Mouse (Mus musculus): ENCODE measurements at regions not wholly inside any gene's neighbourhood (a gene's known extent, or its start where the extent isn't known, plus 50 kb on each side); places are given as distances from the start of the nearest gene placed in this dataset.
"Not testable (repeated sequence)": the region's sequence is repeated elsewhere in the genome, so short reads cannot be mapped to it uniquely, and the experiment has no call there.

GRCm38 (mm10) chr5:26573446-26573845, 243.6 kb upstream of the Dpp6 start:
- no peak for DNase-seq

DNA sequence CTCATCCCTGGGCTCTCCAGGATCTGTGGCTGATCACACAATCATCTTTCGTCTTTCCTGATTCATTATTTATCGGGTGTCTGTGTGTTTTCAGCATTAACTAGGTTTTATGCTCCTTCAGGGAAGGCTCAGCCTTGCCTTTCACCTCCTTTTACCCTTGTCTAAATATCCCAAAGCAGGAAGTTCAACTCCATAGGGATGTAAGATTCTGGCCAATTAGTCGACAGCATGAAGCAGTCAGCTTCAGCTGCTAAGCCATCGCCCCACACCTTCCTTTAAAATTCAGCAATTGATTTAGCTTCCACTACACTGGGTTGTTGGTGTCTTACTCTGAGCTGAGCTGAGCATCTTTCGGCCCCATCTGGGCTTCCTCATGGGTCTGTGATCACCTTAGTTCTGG, 230.9 kb upstream of the Dpp6 start:
- DNase-seq = no peak

GRCm38 (mm10) chr5:26590886-26591285, 226.1 kb upstream of the Dpp6 start:
- DNase-seq = no peak

DNA sequence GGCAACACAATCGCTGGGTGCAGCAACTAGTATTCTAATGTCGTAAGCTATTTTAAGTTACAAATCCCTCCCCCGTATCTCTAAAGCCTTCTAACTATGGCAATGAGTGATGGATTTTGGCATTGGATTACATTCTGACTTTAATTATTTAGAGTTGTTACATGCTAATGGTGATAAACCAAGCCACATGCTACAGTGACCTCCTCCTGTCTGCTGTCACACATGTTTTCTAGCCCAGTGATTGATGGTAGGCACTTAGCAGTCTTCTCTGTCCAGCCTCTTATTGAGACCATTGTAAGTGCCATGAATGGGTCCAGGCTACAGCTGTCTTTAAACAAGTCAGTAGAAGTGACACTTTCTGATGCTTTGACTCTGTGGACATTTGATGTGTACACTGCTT, 224.7 kb upstream of the Dpp6 start:
- DNase-seq = no peak

GRCm38 (mm10) chr5:26597991-26598390, 219.0 kb upstream of the Dpp6 start:
- DNase-seq = no peak

DNA sequence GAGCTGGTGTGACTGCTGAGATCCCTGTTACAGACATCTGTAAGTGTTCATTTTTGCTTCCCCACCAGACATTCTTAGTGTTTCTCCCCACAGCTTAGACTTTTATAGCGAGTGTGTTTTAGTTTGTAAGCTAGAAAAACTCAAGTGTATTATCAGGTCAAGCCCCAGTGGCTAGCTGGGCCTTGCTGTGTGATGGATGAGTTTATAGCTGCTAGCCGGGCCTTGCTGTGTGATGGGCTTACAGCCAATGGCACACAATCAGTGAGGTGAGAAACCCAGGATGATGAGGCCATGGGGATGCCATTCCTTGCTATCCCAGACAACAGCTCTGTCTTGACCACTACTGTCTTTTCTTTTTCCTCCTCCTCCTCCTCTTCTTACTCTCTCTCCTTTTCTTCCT, 197.7 kb upstream of the Dpp6 start:
- DNase-seq = no peak

DNA sequence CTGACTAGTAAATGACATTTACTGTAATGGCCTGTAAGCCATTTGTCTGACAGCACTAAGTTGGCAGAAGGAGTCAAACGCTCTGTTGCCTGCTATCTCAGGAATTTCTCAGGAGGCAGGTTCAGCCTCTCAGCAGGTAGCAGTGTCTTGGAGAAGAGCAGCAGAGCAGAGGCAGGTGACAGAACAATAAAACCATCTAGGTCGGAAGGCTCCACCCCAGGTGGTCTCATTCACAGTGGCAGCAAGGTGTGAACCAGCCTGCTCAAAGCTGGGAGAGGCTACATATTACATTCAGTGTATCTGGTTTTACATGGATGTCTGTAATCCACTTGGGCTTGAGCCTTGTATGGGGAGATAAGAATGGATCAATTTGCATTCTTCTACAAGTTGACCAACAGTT, 194.9 kb upstream of the Dpp6 start:
- no peak for DNase-seq

- DNase-seq = no peak
Observed at GRCm38 (mm10) chr5:26671478-26671877, 145.5 kb upstream of the Dpp6 start.

GRCm38 (mm10) chr5:26689775-26690174, 127.2 kb upstream of the Dpp6 start:
- DNase-seq = no peak

GRCm38 (mm10) chr5:26691121-26691520, 125.9 kb upstream of the Dpp6 start:
- DNase-seq = no peak

- no peak for DNase-seq
Observed at GRCm38 (mm10) chr5:26692013-26692412, 125.0 kb upstream of the Dpp6 start.

GRCm38 (mm10) chr5:26703621-26704020, 113.4 kb upstream of the Dpp6 start:
- DNase-seq = not testable (repeated sequence)

DNA sequence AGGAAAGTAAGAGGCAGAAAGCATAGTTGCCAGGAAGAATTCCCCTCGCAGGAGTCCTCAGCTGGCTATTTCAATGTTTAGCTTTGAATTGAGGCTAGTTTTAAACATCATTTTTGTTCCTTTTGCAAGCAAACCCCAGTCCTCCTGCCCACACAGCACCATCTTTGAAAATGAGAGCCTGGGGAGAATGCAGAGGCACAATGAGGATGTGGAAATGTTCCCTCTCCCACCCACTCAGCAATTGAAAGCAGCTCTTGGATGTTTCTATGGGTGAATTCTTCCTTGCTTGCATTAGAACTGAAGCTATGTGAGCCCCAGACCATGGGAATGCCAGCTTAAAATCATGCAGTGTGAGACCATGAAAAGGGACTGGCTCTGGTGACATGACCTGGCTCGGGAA, 109.3 kb upstream of the Dpp6 start:
- DNase-seq = no peak

DNA sequence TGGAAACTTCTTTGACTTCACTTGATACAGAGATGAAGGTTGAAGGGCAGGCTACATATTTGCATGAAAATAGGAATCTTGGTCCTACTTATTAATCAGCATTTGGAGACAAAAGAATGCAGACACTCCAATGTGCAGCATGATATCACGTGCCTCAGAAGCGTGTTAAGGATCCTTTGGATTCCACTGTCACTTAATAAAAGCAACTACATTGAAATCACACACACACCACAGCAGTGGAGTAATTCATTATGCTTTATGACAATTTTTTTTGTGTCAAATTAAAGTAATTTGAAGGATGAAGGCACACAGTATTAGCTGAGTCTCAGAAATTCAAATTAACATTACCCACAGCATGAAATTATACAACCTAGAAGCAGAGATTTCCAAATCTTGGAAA, 92.5 kb upstream of the Dpp6 start:
- no peak for DNase-seq

DNA sequence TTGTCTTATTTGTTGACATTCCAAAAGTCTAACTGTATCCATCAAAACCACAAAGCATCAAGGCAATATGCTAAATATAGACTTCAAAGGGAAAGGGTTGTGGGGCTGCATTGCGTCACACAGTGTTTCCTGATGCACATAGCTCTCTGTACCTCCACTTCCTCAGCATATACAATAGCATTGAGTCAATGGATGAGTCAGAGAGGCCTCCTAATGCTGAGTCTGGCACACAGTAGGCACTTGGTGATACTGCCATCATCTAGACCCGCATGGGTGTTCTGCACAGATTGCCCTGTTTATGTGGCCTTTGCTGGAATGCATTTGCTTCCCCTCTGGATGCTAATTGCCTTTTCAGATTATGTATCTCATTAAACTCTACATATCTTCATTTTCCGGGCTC, 91.0 kb upstream of the Dpp6 start:
- no peak for DNase-seq

GRCm38 (mm10) chr5:26751196-26751595, 65.8 kb upstream of the Dpp6 start:
- DNase-seq = not testable (repeated sequence)

GRCm38 (mm10) chr5:26751601-26752305, 65.2 kb upstream of the Dpp6 start:
- not testable (repeated sequence) for DNase-seq

DNA sequence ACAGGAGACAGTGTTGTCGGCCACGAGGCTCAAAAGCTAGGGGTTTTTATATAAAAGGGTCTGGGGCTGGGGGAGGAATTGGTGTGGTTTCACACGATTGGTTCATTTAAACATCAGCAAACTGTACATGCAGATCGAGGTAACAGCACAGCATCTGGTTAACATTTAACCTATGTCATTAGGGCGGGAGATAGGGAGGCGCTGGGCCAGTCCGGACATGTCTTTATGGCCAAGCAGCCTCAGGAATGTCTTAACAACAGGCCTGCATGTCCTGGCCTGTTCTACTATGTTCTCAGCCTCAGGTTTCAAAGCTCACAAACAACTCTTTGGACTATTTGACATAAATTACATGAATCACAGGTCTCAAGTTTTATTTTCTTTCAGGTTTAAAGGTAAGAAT, 62.9 kb upstream of the Dpp6 start:
- DNase-seq = not testable (repeated sequence)

All from gastrocnemius, postnatal 10 days (tissue).